Mouse (Mus musculus): ENCODE results near the gene Rap1b. TPM values are rescaled to one million over a fixed set of nuclear protein-coding genes. Genes with fewer than 3 reads are reported as not detected.

Gene Rap1b
- polyA plus RNA-seq, 1 experiment = 38.2 TPM

DNA sequence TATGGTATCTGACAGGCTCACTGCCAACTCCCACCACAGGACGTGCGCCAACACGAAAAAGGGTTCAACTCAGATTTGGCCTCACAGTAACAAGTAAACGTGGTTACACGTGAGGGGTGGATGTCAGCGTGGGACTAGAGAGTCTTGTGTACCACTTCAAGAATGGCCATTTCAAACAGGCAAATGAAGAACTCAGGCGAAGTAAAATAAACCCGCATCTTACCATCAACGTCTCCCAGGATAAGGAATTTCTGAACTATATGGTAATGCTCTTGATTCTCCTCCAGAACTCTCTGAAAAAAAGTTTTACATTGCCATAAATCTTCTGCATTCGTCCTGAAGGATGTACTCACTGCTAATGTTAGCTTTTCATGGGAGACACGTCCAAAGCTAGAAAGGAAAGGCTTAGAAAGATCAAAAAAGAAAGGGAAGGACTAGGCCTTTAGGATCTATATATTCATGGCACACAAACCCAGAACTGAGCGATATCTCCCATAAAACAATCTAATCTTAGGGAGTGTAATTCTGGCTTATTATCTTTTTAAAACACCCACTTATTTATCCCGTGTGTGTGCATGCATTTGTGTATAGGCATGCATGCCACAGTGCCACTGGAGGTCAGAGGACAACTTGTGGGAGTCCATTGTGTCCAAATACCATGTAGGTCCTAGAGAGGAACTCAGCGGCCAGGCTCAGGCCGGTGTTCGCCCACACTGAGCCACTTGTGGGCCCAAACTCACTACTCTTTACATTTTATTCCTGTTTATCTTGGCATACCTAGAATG lies 79.5 kb downstream of the Rap1b start:
- Histone ChIP-seq H3K4me1 (ENCODE audit: control insufficient read depth, insufficient read depth, low read length) (no peaks in the 10 kb centered on the region; the same call in 1 of the 2 replicates), H3K4me3 (ENCODE audit: insufficient read depth, low read depth, low read length) (no peak overlapping the region), H3K27me3 (replicated peaks; ENCODE audit: control insufficient read depth, insufficient read depth, low read length) (no peaks in the 10 kb centered on the region), H3K36me3 (ENCODE audit: control insufficient read depth, insufficient read depth, low read length) (no peaks in the 10 kb centered on the region; the same call in 1 of the 2 replicates), H3K27ac (ENCODE audit: insufficient read depth, low read depth, low read length) (no peak overlapping the region)
- TF ChIP-seq POLR2A (IDR thresholded peaks at IDR 0.05; ENCODE audit: low read depth, low read length) (no peak), CTCF (conservative IDR thresholded peaks at IDR 0.05; ENCODE audit: insufficient read depth, insufficient read length, low read depth, low read length) (no peak)
- 88% methylated on average over 16 of the region's 16 CpGs for WGBS
- no peak for DNase-seq

DNA sequence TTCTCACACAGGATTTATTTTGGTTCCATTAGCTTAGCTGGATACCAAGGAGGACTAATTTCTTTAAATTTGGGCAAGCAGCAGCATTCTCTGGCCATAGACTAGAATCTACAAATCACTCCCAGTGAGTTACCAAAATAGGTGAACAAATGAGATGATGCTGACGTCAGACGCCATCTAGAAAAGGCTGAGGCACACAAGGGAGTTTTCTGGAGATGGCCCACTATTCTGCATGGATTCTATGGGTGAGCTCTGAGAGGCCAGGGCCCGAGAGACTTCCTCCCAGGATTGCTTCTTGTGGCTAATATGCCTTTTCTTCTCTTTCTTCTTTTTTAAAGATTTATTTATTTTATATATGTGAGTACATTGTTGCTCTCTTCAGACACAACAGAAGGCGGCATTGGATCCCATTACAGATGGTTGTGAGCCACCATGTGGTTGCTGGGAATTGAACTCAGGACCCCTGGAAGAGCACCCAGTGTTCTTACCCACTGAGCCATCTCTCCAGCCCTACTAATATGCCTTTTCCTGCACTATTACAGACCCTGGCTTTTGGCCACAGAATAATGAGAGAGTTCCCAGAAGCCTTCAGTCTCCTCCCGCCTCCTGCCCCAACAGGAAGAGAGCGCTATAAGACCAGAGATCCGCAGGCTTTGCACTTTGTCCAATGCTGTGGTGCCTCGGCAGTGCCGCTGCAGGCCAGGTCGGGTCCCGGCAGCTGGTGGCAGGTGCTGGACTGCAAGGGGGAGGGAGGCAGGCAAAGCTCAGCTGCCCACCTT lies 80.5 kb downstream of the Rap1b start:
- Histone ChIP-seq H3K36me3 (ENCODE audit: control insufficient read depth, insufficient read depth, low read length) (no peaks in the 10 kb centered on the region; the same call in 1 of the 2 replicates), H3K4me3 (ENCODE audit: insufficient read depth, low read depth, low read length) (no peak overlapping the region), H3K27ac (ENCODE audit: insufficient read depth, low read depth, low read length) (no peak overlapping the region), H3K4me1 (ENCODE audit: control insufficient read depth, insufficient read depth, low read length) (no peaks in the 10 kb centered on the region; the same call in 1 of the 2 replicates), H3K27me3 (replicated peaks; ENCODE audit: control insufficient read depth, insufficient read depth, low read length) (no peaks in the 10 kb centered on the region)
- TF ChIP-seq POLR2A (IDR thresholded peaks at IDR 0.05; ENCODE audit: low read depth, low read length) = no peak
- TF ChIP-seq CTCF (conservative IDR thresholded peaks at IDR 0.05; ENCODE audit: insufficient read depth, insufficient read length, low read depth, low read length) = no peak
- DNase-seq = no peak
- WGBS = 95% methylated on average over 11 of the region's 11 CpGs

DNA sequence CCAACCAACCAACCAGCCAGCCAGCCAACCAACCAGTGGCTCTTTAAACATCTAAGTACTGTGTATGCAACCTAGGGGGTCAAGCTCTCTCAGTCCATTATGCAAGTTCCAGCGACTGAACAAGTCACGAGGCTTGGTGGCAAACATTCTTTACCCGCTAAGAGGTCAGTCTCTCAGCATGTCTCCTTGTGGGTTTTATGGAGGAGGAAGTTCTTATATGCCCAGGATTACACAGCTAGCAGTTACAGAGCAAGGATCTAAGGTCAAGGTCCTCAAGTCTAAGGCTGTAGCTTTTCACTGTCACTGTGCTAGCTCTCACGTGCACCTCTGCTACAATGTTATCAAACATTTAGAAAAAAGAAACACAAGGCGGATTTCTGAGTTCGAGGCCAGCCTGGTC lies 81.2 kb downstream of the Rap1b start:
- 63% methylated on average over 6 of the region's 6 CpGs for WGBS
- Histone ChIP-seq H3K4me3 (ENCODE audit: insufficient read depth, low read depth, low read length) (no peak overlapping the region), H3K36me3 (ENCODE audit: control insufficient read depth, insufficient read depth, low read length) (no peaks in the 10 kb centered on the region; the same call in 1 of the 2 replicates), H3K27me3 (replicated peaks; ENCODE audit: control insufficient read depth, insufficient read depth, low read length) (no peaks in the 10 kb centered on the region), H3K27ac (ENCODE audit: insufficient read depth, low read depth, low read length) (no peak overlapping the region), H3K4me1 (ENCODE audit: control insufficient read depth, insufficient read depth, low read length) (no peaks in the 10 kb centered on the region; the same call in 1 of the 2 replicates)
- TF ChIP-seq CTCF (conservative IDR thresholded peaks at IDR 0.05; ENCODE audit: insufficient read depth, insufficient read length, low read depth, low read length) (no peak), POLR2A (IDR thresholded peaks at IDR 0.05; ENCODE audit: low read depth, low read length) (no peak)
- DNase-seq = peak; percentile 19

Other genes starting within 250 kb of the Rap1b start
- 36.7 and 37.2 TPM in 2 replicates for gene Cpm, start 216.5 kb downstream of the Rap1b start, polyA plus RNA-seq (2012; rRNA removed)
- gene Mdm2, start 135.3 kb downstream of the Rap1b start, polyA plus RNA-seq (2012; rRNA removed) = 21.9 and 22.9 TPM in 2 replicates
- 37.1 and 39.1 TPM in 2 replicates for gene Slc35e3, start 99.7 kb downstream of the Rap1b start, polyA plus RNA-seq (2012; rRNA removed)
- 3.7 and 4.6 TPM in 2 replicates for gene Nup107, start 53.3 kb downstream of the Rap1b start, polyA plus RNA-seq (2012; rRNA removed)

All from kidney, adult 2 months (tissue).